Mouse (Mus musculus) CD4-positive helper T cell, adult 2 months (primary cell): Measurements from ENCODE around the gene Slc25a5.

Source experiments
- DNase-seq: peaks from one replicate; pipeline ENCODE4 v3.0.0-alpha.2; 2012; ENCODE audit warnings: low read depth, missing footprints, low spot score

Gene Slc25a5

DNA sequence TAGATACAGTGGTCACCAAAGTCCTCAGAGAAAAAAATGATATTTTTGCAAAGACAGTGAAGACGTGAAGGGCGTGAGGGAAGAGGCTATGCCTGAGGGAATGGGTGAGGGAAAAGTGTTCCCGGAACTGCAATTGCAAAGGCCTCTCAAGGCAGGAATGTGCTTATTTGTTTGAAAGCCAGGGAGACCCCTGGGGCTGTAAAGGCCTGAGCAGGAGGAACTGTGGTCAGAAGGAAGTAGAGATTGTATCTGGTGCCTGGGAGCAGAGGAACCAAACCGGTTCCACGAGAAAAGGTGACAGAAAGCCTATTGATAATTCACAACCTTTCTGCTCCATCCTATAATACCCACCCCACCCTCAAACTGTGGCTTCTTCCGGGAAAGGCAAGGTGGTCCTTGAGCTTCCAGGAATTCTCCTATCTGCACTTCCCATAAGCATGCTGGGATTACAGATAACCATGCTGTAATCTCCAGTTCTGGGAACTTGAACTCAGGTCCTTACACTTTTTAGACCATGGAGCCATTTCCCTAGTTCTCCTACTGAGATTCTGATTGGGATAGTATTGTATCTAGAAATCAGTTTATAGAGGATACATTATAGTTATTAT, 41.7 kb downstream of the Slc25a5 start:
- no peak for DNase-seq

DNA sequence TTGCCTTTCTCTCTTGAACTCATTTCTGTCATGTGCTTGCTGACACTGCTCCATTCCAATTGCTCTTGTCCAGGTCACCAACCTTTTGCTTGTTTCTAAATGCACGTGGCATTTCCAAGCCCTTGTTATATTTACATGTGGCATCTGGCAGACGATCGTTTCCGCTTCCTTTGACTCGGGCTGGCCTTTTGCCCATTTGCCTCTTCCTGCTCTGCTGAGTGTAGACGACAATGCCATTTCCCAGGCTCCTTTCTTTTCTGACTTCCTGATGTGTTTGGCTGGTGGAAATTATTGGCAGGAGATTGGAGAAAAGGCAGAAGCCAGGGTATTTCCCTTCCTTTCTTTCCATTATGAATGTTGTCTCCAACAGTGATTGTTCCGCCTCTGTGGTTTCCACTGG, 43.9 kb downstream of the Slc25a5 start:
- DNase-seq: no peak

DNA sequence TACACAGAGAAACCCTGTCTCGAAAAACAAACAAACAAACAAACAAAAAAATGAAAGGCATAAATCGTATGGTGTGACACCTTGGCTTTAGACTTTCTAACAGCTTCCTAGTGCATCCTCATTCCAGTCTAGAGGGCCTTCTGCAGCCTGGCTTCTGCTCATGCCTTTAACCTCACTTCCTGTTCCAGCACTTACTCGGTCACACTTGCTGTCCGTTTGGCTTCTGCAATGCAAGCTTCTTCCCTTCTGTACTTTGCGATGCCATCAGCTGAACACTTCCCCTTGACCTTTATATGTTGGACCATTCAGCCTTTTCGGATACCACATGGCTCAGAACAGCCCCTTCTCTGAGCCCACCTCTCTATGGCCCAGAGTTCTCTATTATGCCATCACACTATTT, 46.2 kb downstream of the Slc25a5 start:
- DNase-seq: no peak

DNA sequence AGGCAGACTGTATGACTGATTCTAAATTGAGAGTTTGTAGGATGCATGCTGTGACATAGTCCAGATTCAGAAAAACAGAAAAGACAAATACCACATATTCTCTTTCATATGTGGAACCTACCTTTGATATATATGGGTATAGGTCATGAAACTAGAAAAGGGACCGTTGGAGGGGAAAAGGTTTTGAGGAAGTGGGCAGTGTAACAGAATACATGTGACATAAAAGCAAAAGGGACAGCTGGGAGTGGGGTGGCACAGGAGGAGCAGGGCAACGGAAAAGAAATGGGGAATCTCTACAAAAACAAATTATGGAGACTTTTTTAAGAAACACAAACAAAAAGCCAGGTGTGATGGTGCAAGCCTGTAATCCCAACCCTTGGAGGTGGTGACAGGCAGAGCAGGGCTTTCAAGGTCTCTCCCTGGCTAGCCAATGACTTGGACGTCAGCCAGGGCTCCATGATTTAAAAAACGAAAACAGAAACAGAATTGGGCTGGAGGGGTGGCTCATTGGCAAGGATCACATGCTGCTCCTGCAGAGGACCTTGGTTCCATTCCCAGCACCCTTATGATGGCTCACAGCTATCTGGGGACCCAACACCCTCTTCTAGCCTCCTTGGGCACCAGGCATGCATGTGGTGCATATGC, 48.0 kb downstream of the Slc25a5 start:
- no peak for DNase-seq

DNA sequence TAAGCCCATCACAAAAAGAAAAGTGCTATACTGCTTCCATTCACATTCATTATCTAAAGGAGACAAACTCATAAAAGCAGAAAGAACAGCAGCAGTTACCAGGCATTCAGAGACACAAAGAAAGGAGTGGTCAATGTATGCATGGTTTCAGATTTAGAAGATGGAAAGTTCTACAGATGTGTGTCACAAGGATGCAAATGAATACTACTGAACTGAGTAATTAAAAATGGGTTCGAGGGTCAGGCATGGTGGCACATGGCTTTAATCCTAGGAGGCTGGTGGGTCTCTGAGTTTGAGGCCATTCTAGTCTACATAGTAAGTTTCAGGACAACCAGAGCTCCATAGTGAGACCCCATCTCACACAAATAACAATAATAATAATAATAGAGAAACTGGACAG, 51.7 kb downstream of the Slc25a5 start:
- DNase-seq: no peak
